Comparison of ENCODE assay signal across 9 mouse cellular contexts in genomic region chr11:94160443-94161266, GRCm38 (mm10). TPM values are rescaled to one million over a fixed set of nuclear protein-coding genes. Genes with fewer than 3 reads are reported as not detected.
A peak's percentile ranks its signal among the peaks of the same experiment; 100 is the strongest.
DNase-seq lines count a peak whose midpoint lies in the region; ATAC-seq and TF ChIP-seq lines count a peak whose summit lies in the region.
"Had no signal": no experiment of that assay in that cellular context is flagged by ENCODE, and none has a peak within 500 bp of the region (broad histone marks: within the 10 kb centered on the region; RNA-seq: fewer than 3 reads in every experiment).

No protein-coding gene starts in this region.

- H3K27ac ChIP-seq in spleen, adult 2 months (ENCODE audit: insufficient read depth, low read length) = 0 out of 2 replicates have a peak overlapping the region, but pooled peaks have one; percentile 8
- H3K27ac ChIP-seq in intestine, embryonic 16.5 days (ENCODE audit: low read length) = peak overlapping the region; percentile 95

- WGBS in spleen, adult 2 months = 21% methylated on average over 23 of the region's 23 CpGs
- WGBS in intestine, embryonic 16.5 days = 5% methylated on average over 23 of the region's 23 CpGs

- peak overlapping the region; percentile 62 for H3K9ac ChIP-seq in intestine, embryonic 16.5 days (ENCODE audit: low read depth, low read length)

- intact Hi-C loops in left cerebral cortex, postnatal 14 days (cut with DNase I) = loop anchor here (2.0 kb wide), 1 partner anchor 50 kb away; the partner anchor contains the start of gene Tob1

- H3K4me2 ChIP-seq in intestine, embryonic 16.5 days (ENCODE audit: low read depth, low read length) = peak overlapping the region; percentile 38

- no peak overlapping the region for H3K4me3 ChIP-seq in spleen, adult 2 months (ENCODE audit: extremely low read depth, insufficient read depth, insufficient read length)
- peak overlapping the region; percentile 11 for H3K4me3 ChIP-seq in intestine, embryonic 16.5 days (ENCODE audit: low read length)

- no peaks in the 10 kb centered on the region for H3K9me3 ChIP-seq in intestine, embryonic 16.5 days (ENCODE audit: control insufficient read depth, low read length)
- H3K9me3 ChIP-seq: G1E had no signal

- no peaks in the 10 kb centered on the region for H3K27me3 ChIP-seq in spleen, adult 2 months (ENCODE audit: control insufficient read depth, insufficient read depth, low read length)
- no peaks in the 10 kb centered on the region for H3K27me3 ChIP-seq in intestine, embryonic 16.5 days (replicated peaks; ENCODE audit: control insufficient read depth, insufficient read depth, low read length)

- no peaks in the 10 kb centered on the region for H3K4me1 ChIP-seq in spleen, adult 2 months (ENCODE audit: control insufficient read depth, insufficient read depth, insufficient read length)
- peaks cover 37% of the 10 kb centered on the region for H3K4me1 ChIP-seq in intestine, embryonic 16.5 days (ENCODE audit: control insufficient read depth, insufficient read depth, low read length)

- no peak for TF ChIP-seq POLR2A in spleen, adult 2 months (IDR thresholded peaks at IDR 0.05; ENCODE audit: low read depth, low read length)

- peak; percentile 81 for ATAC-seq in granulocyte monocyte progenitor cell, adult 5-6 weeks (replicated peaks; ENCODE audit: poor library complexity, severe bottlenecking)
- peak; percentile 83 for ATAC-seq in intestine, embryonic 16.5 days
- peak; percentile 72 for ATAC-seq in megakaryocyte progenitor cell, adult 5-6 weeks (replicated peaks; ENCODE audit: poor library complexity)

- DNase-seq in spleen, adult 2 months (ENCODE audit: low read depth in 1 of 2, low spot score in 2 of 2) = peak in 1 of 2 experiments; percentile 21
- no peak for DNase-seq in spleen, adult 12 weeks (ENCODE audit: low spot score)
- peak; percentile 98 for DNase-seq in embryo, embryonic 10 days (ENCODE audit: low spot score)
- peak; percentile 95 to 99 for DNase-seq in left cerebral cortex, postnatal 14 days (ENCODE audit: low spot score in 2 of 2)
- DNase-seq in right cerebral cortex, postnatal 14 days = peak; percentile 84

- TF ChIP-seq CTCF in spleen, adult 2 months (IDR thresholded peaks at IDR 0.05; ENCODE audit: extremely low read depth, insufficient read depth, insufficient read length, insufficient replicate concordance) = no peak

- no peaks in the 10 kb centered on the region for H3K36me3 ChIP-seq in spleen, adult 2 months (ENCODE audit: control insufficient read depth, insufficient read depth, low read length)
- H3K36me3 ChIP-seq in intestine, embryonic 16.5 days (ENCODE audit: control insufficient read depth, insufficient read depth, low read length) = no peaks in the 10 kb centered on the region
- H3K36me3 ChIP-seq: G1E had no signal

RNA-seq across cellular contexts. Expression of gene Tob1, which starts 50.6 kb away (rescaled TPM):
- polyA plus RNA-seq in spleen, adult 2 months (2012; rRNA removed) = 10.2 and 11.9 TPM in 2 replicates
- total RNA-seq in granulocyte monocyte progenitor cell, adult 5-6 weeks (2014; fragmentation: Nextera tagmentation) = 2.9 and 4.5 TPM in 2 replicates
- 1.1 and 4.9 TPM in 2 replicates for total RNA-seq in granulocyte monocyte progenitor cell, adult 5-6 weeks (2017)
- 39.8 and 50.1 TPM in 2 replicates for polyA plus RNA-seq in intestine, embryonic 16.5 days (2015; fragmentation: Nextera tagmentation; extraction: Ambion mirVana)
- total RNA-seq in left cerebral cortex, postnatal 14 days (2021) = 10 to 100 TPM; 33.7 to 37.3 TPM
- total RNA-seq in megakaryocyte progenitor cell, adult 5-6 weeks (2015) = 8.3 and 9.4 TPM in 2 replicates
- 3.5 and 5.2 TPM in 2 replicates for total RNA-seq in megakaryocyte progenitor cell, adult 5-6 weeks (2017)
